Mouse (Mus musculus) cerebellum, adult 18-20 months (tissue): Measurements from ENCODE around the gene Birc3.
"Not testable (repeated sequence)": the region's sequence is repeated elsewhere in the genome, so short reads cannot be mapped to it uniquely, and the experiment has no call there.

ENCODE experiments used
- DNase-seq, 2 experiments: peaks; one replicate each; pipeline ENCODE4 v3.0.0; 2021

Gene Birc3

DNA sequence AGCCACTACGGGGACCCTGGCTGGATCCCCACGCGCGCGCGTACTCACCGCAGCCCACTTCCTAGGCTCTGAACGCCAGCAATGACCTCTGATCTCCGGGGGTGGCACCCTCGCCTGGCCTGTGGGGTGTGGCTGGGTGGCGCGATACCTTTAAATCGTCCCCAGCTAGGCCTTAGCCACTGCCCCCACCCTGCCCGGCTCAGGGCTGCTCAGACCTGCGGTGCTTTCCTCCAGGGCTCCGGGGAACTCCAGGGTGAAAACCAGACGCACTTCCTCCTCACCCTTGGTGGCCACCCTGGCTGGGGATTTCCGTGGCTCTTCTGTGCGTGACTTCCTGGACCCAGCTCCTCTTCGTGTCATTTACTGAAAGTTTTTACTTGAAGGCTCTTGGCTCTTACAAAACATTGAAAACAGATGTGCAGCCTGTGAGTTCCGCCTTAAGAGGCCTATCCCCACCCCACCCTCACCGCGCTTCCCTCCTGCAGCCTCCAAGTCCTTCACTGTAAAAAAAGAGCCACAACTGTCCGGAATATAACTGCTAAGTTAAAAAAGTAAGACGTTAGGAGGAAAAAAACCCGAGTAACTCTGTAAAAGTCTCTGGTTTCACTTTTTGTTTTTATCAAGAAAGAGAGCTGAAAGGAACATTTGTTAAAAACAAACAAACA is at the start of gene Birc3:
Gene Birc3, minus strand, starts transcription at position 412 of the 665 bp plus-strand sequence.
- peak; percentile 7 to 8 for DNase-seq

- DNase-seq: no peak
Measured at GRCm38 (mm10) chr9:7914925-7915324, 41.9 kb upstream of the Birc3 start.

GRCm38 (mm10) chr9:7914487-7914886 is 41.5 kb upstream of the Birc3 start:
- DNase-seq: peak in 1 of 2 experiments; percentile 24

DNA sequence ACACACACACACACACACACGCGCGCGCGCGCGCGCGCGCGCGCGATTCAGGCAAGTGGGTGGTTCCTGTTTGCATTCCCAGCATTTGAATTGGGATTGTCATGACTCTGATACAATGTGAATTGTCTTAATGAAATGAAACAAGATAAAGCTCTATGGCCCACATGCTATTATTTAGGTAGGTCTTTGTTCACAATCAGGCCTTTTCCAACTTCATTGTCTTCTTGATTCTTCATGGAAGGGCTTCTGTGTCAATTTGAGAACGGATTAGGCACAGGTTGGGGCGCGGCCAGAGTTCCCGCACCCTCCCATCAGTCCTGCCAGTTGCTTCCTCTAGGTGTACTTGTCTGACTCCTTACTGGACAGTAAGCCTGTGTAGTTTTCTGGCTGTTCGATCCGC is 41.0 kb upstream of the Birc3 start:
- no peak for DNase-seq

GRCm38 (mm10) chr9:7907351-7907985 is 34.5 kb upstream of the Birc3 start:
- DNase-seq: no peak

DNA sequence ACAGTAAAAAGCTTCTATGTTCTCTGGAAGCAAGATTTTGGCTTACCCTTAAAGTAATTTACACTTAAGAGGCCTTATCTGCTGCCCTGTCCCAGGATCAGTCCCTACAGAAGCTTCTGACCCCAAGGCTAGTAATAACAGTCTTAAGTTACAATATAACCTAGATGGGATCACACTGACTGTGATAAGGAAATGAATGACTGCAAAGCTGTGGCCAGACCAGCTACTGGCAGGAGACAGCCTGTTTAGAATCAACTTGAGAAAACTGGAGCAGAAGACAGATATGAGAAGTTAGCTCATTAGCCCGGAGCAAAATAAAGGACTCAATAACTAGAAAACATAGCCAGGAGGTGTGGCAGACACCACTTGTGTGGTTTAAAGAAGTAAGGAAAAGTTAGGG is 33.6 kb upstream of the Birc3 start:
- DNase-seq: no peak

GRCm38 (mm10) chr9:7903825-7904224 is 30.8 kb upstream of the Birc3 start:
- no peak for DNase-seq

DNA sequence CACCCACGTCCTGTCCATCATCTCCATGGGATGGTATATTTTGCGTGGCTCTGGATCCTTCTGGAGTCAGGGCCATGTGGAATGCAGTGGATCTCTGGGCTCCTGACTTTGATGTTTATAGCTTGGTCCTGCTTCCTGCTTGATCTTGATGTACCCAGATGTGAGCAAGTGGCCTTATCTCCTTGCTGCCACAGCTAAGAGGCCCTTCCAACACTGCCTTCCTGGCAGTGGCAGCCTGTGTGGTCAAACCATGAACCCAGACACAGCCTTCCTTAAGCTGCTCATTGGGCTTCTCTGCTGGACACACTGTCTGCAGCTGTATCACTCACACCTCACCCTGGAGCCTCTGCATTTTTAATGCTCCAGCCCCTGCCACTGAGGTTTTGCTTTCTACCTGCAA is 30.3 kb upstream of the Birc3 start:
- no peak for DNase-seq

GRCm38 (mm10) chr9:7902311-7902710 is 29.3 kb upstream of the Birc3 start:
- DNase-seq: no peak

- DNase-seq: no peak
Measured at GRCm38 (mm10) chr9:7900965-7901364, 28.0 kb upstream of the Birc3 start.

DNA sequence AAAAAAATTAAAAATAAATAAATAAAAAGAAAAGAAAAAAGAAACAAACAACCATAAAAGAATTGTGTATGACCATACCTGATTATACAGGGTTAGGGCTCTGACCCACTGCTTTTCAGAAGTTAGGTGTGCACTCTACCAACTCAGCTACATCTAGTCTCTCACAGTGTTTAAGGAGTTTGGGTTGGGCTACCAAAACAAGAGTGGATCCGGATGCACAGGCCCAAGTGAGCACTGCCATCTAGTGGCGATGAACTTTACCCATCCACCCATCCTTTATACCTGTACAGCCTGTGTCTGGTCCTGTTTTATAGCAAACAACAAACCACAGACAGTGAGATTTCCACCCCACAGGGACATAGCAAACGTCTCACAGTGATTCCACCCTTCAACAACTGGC is 24.5 kb upstream of the Birc3 start:
- DNase-seq: peak; percentile 67 to 73

DNA sequence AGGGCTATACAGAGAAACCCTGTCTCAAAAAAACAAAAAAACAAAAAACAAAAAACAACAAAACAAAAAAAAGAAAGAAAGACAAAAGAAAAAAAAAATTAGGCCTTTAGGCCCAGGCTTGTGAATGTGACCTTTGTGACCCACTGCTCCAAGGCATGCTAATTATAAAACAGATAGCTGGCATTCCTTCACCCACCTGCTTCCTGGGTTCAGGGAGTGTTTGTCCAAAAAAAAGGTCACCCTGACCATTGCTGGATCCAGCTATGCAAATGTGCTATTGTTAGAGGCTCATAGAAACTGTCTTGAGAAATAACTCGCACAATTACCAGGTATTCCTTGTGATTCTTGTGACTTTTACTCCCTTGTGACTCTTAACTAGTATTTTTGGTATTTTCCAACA is 18.8 kb upstream of the Birc3 start:
- not testable (repeated sequence) for DNase-seq

DNA sequence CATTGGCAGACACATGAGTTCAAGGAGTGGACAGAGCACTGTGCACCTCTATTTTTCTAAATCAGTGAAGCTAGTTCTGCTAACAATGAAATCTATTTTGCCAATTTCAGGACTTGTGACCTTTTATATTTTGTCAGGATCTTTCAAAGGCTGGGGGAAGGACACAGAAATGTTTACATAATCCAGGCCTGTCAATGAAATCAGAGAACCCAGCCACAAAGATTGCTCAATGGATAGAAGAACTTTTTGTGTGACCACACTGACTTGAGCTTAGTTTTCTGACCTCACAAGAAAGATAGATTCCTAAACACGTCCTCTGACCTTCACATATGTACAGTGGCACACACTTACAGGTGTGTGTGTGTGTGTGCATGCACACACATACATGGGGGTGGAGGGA is 18.2 kb upstream of the Birc3 start:
- no peak for DNase-seq

DNA sequence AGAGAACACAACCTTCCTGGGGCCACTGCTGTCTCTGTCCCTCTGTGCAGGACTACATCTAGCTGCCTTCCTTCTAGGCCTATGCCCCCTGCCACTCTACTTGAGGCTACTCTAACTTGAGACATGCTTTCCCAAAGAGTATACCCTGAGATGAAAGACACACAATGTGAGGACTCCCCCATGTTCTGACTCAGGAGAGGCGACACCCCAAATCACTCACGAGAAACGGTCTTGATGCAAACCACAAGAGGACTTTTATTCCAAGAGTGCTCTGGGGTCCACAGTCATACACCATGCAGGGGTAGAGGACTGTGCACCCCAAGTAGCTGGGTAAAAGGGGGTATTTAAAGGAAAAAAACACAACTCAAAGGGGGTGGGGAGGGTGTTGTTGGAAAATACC is 11.4 kb upstream of the Birc3 start:
- no peak for DNase-seq

GRCm38 (mm10) chr9:7882304-7882865 is 9.4 kb upstream of the Birc3 start:
- DNase-seq: no peak

- DNase-seq: no peak
Measured at GRCm38 (mm10) chr9:7873511-7874211, 675 bp upstream of the Birc3 start.

GRCm38 (mm10) chr9:7872044-7872774 is 777 bp downstream of the Birc3 start:
- DNase-seq: no peak

- DNase-seq: no peak
Measured at GRCm38 (mm10) chr9:7871316-7872043, 1.5 kb downstream of the Birc3 start.

DNA sequence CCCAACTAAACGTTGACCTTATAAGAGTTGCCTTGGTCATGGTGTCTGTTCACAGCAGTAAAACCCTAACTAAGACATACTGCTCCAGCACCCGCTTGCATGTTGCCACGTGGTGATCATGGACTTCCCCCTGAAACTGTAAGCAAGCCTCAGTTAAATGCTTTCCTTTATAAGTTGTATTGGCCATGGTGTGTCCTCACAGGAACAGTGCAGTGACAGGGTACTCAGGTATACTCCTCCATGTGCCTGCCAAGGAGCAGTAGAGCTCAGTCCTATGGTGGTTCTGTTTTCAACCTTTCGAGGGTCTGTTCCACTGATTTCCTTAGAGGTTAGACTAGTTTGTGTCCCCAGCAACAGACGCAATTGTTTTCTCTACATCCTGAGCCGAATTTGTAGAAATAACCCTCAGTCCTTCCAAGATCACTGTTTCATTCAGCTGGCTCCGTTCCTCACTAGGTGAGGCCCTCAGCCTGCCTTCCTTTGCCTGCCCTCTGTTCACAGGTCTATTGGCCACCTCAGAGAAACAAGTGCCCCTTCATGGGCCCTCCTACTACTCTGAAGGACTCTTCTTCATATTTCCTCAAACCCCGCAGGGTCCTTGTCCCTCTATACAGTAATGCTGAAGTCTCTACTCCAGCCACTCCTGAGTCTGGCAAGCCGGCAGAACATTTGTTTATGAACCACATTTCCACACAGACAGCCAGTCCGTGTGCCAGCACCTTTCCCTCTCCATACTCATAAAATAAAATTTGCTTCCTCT is 2.2 kb downstream of the Birc3 start:
- no peak for DNase-seq

DNA sequence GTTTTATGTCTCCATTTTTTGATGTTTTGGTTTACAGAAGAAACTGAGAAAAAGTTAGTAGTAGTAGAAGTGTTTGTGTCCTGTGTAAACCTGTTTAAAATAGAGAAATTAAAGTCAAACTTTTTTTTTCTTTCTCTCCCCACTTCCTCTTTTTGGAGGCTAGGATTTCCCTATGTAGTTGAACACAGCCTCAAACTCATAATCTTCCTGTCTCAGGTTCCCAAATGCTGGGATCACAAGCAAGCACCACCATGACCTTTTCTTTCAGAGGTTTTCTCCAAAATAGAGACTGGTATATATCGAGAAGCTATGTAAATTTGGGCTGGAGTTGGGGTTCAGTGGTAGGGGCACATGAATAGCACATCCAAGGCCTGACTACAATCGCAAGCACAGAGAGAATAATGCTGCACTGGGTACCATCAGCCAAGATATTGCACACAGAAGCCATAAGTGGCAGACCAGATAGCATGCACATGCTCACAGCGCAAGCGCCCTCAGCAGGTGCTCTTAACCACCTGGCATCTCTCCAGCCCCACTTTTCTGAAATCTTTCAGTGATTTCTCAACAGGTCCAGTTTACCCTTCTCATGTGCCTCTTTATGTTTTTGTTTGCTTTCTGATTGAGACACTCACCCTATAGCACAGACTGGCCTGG is 4.0 kb downstream of the Birc3 start:
- DNase-seq: no peak

DNA sequence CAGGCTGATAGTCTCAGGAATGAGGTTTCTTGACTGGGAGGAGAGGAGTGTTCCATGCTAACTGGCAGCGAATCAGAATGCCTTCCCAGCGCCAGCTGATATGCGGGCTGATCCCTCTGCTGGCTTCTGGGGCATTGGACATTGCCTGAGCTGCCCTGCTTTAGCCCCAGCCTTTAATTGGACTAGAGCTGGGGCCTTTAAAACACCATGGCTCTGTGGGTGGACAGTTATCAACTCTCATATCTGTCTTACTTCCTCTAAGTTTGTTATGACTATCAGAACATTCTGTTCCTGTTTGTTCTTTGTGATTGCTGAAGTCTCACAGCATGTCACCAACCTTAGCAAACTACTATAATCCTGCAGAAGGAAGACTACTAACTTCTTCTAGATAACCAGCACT is 5.0 kb downstream of the Birc3 start:
- DNase-seq: no peak
